Mouse (Mus musculus) testis, postnatal 14 days (tissue): Measurements from ENCODE around the gene Gm20379.

Source experiments
- DNase-seq: peaks from one replicate; pipeline ENCODE4 v3.0.0; 2021; ENCODE audit warnings: low spot score

Gm20379 gene

GRCm38 (mm10) chr13:92336857-92337256 is 31.1 kb downstream of the Gm20379 start:
- no peak for DNase-seq

GRCm38 (mm10) chr13:92337773-92338462 is 32.1 kb downstream of the Gm20379 start:
- DNase-seq = no peak

- DNase-seq = no peak
Measured at GRCm38 (mm10) chr13:92339787-92340186, 34.0 kb downstream of the Gm20379 start.

- DNase-seq = no peak
Measured at GRCm38 (mm10) chr13:92344033-92344432, 38.3 kb downstream of the Gm20379 start.

GRCm38 (mm10) chr13:92346338-92346737 is 40.6 kb downstream of the Gm20379 start:
- peak; percentile 19 for DNase-seq

- peak; percentile 54 for DNase-seq
Measured at GRCm38 (mm10) chr13:92351100-92351499, 45.3 kb downstream of the Gm20379 start.

GRCm38 (mm10) chr13:92353956-92354355 is 48.2 kb downstream of the Gm20379 start:
- no peak for DNase-seq

- peak; percentile 98 for DNase-seq
Measured at GRCm38 (mm10) chr13:92354456-92355271, 48.9 kb downstream of the Gm20379 start, which contains the start of the genes Dhfr and Msh3. TSS of gene Dhfr (plus strand) at chr13:92354726. TSS of gene Msh3 (minus strand) at chr13:92355003.

- no peak for DNase-seq
Measured at GRCm38 (mm10) chr13:92355272-92355643, 49.5 kb downstream of the Gm20379 start.

- no peak for DNase-seq
Measured at GRCm38 (mm10) chr13:92356376-92356775, 50.6 kb downstream of the Gm20379 start.
